Mouse (Mus musculus) cerebellum, adult 18-20 months (tissue): ENCODE data around the gene Ube2f.

Source experiments
- DNase-seq, 2 experiments: peaks; one replicate each; pipeline ENCODE4 v3.0.0; 2021

Gene Ube2f

DNA sequence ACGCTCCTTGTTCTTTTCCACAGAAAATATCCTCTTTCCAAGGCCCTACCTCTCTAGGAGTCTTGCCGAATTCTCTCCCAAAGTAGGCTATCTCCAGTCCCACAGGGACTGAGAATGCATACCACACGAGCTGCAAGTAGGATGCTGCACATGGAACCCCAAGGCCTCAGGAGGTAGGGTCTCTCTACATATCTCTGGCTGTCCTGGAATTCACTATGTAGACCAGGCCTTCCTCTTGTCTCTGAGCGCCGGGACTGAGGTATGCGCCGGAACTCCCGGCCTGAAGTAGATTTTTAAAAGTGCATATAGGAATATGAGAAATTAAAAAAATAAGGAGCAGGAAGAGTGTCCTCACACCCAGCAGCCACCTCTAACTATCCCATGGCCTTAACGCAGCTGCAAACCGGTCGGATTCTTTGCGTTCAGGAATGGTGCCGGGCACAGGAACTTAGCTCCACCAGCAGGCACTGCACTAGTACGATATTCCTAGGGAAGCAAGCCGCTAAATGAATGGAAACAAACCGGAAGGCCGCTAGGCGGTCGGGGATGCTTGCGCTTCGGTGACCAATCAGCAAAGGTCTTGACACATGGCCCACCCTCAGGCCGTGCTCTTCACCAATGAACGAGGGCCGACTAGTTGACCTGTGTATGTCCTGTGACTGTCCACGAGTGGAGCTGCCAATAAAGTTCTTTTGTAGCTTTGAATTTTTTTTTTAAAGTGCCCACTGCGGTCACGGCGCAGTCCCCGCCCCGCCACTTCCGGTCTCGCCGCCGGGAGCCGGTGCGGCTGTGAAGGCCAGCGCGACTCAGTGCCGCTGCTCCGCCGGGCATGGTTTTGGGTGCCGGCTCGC, at the start of gene Ube2f:
Gene Ube2f (plus strand): TSS at position 741 of the 851 bp plus-strand sequence.
- peak; percentile 92 to 97 for DNase-seq

DNA sequence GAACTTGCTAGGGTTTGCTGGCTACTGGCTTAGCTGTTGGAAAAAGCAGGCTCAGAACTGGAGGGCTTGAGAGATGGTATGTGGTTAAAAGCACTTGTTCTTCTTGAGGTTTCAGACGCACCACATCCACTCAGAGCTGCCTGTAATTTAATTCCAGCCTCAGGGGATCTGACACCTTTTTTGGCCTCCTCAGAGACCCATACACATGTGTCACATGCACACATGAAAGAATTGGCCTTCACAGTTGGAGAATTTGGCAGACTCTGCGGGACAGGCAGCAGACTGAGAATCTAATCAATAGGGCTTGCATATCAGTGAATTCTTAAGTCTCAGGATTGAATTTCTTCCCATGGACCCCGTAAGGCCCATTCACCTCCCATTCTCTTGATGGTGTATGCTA, 49.0 kb upstream of the Ube2f start:
- DNase-seq = no peak

DNA sequence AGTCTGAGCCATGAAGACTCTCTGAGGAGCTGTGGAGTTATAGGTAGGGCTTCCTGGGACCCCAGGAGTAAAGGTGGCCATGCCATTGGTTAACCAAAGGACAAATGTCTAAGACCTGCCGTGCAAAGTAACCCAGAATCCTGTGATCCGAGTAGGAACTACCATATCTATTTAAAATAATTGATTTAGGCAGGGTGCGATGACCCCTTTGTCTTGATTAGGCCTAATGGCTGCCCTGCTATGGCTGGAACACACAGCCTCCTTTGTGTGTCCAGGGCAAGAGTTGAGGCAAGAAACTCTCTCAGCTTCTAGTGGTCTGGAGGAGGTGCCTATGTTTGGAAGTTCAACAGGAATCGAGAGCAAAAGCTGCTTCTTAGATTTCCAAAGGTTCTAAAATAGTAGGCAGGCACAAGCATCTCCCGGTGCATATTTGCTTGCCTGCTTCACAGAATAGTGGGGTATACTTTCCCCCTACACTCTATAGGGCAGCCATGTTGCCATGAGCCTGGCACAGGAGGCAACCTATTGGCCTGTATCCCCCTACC, 45.8 kb upstream of the Ube2f start:
- no peak for DNase-seq

DNA sequence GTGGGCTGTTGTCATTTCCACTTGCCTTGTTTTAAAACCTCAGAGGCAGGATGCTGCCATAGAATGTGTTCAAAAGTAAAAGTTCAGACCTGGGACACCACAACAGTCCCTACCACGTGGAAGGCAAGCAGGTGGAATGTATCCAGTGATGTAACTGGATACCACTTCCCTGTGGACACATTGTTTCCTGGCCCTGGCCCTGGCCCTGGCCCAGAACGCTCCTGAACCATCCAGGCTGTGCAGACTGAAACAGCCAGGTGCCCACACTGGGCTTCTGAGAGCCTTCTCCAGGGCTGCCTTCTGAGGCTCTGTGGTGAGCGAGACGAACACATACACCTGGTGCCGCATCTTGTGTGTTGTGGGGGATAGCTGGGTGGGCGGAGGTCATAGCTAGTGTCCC, 44.5 kb upstream of the Ube2f start:
- DNase-seq = no peak

DNA sequence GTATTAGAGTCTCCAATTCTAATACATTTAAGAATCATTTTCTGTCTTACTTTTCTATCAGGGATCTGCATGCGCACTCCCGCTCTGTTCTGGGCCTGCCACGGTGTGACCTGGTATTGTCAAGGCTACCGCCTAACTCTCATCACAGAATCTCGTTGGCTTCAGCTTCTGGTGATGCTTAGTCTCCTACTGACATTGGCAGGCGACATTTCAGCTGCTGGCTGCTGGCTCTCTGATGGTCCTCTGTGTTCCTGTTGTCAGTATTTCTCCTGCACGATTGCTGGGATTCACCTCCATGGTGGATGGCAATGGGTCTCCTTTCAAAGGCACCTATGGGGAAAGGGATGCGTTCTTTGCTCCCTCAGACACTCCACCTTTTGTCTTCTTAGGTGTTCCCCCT, 43.8 kb upstream of the Ube2f start:
- no peak for DNase-seq

DNA sequence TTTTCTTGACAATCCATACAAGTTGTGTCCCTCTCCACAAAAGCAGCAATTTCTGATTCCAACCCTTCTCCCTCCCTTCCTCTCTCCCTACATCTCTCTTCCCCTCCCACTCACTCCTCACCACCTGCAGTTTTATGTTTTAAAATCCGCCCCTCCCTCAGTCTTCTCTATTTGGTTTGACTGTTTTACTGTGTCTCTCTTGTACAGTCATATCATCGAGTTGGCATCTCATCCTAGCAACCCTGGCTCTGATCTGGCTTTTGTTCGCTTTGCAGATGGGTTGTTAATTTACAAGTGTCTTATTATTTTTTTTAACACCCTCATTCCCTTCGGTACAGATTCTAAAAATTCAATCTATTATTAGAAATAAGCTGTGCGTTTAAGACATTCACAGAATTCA, 43.2 kb upstream of the Ube2f start:
- DNase-seq = no peak

GRCm38 (mm10) chr1:91207334-91208074, 42.6 kb upstream of the Ube2f start:
- DNase-seq = no peak

GRCm38 (mm10) chr1:91209343-91209742, 40.8 kb upstream of the Ube2f start:
- peak; percentile 14 to 21 for DNase-seq

DNA sequence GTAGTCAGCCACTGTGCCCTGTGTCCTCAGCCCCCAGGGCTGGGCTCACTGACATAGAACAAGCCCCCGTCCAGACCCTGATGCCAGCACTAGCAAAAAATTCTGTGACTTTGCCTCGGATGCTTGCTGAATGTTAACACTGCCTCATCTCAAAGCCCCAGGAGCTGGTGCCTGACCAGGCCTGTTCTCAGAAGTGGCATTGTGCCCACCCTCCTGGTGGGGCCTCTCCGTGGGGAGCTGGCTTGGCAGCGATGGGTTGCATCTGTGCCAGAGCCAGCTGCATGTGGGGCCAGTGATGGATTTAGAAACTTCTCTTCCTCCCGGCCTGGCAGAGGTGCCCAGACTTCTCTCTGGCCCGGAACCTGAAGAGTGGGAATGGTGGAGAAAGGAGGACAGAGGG, 40.3 kb upstream of the Ube2f start:
- DNase-seq = peak; percentile 37 to 56

DNA sequence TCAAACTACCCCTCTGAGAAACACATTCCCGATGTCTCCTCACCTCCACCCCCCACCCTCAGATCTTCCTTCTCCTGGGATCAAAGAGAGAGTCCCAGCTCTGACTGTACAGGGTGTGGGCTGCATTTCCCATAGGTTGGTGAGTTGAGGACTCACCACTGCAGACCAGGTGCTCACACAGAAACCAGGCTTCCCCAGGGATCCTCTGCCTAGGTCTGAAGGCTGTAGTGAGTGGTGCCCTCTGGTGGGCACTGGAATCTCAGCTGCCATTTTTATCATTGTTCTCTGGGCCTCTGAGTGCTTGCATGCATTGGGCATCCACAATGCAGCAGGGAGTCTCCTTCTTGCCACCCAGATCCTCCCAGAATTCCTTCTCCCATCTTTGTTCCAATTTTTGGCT, 39.0 kb upstream of the Ube2f start:
- peak; percentile 23 to 35 for DNase-seq

GRCm38 (mm10) chr1:91211591-91212008, 38.5 kb upstream of the Ube2f start:
- DNase-seq = no peak

GRCm38 (mm10) chr1:91215264-91215663, 34.8 kb upstream of the Ube2f start:
- DNase-seq = no peak

GRCm38 (mm10) chr1:91215981-91216380, 34.1 kb upstream of the Ube2f start:
- peak in 1 of 2 experiments; percentile 8 for DNase-seq

GRCm38 (mm10) chr1:91216504-91217267, 33.4 kb upstream of the Ube2f start:
- no peak for DNase-seq

- no peak for DNase-seq
These were observed 30.3 kb upstream of the Ube2f start for GRCm38 (mm10) chr1:91219641-91220321.

GRCm38 (mm10) chr1:91220322-91220672, 29.8 kb upstream of the Ube2f start:
- DNase-seq = no peak

- DNase-seq = no peak
These were observed 23.5 kb upstream of the Ube2f start for GRCm38 (mm10) chr1:91226562-91226961.

DNA sequence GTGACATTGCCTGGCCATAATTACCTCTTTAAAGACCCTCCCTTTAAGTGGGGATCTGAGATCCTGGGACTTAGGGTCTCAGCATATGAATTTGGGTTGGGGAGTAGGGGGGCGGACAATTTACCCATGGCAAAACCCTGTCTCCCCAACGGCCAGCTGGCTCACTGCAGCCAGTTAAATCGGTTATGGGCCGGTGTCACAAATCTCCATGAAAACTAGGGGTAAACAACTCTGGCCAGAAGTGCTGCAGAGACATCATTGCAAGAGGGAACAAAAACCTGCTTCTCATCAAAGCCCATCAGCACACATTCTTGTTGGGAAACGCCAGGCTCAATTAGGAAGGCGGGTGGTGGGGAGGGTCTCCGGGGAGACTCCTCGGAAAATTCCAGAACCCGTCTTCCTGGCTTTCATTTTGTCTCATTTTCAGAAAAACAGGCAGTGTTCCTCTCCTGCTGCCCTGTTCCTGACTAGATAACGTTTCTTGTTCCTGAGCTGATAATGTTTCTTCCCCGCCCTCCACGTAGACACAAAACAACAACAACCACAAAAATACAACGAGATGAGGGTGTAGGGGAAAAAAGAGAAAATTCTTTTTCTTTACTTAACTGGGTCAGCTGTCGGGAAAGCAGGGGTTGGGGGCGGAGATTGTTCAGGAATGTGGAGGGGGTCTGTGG, 22.6 kb upstream of the Ube2f start:
- DNase-seq = no peak

DNA sequence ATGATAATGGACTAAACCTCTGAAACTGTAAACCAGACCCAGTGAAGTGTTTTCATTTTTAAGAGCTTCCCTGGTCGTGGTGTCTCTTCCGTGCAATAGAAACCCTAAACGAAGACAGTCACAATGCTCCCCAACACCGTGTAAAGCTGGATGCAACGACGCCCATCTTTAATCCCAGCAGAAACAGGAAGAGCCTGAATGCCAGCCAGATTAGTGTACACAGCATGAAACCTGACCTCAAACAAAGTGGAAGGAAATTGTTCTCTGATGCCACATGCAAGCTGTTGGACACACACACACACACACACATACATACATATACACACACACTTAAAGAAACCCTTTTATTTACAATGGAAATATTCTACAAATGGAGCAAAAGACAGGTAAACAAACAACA, 19.0 kb upstream of the Ube2f start:
- DNase-seq = no peak

DNA sequence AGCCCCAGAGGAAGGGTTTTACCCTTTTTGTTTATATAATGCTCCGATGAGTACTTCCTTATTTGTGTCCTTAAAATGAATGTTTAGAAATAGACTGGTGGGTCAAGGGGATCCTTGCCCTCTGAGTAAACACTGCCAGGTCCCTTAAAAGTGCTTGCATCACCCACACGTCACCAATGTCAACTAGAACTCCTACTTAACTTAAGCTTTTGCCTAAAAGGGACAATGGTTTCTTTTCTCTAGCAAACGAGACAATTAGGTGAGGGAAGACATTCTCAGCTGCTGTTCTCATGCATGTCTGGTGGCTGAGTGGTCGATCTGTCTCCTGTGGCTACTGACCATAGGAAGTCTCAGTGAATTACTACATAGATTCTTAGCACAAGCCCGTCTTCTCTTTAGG, 18.2 kb upstream of the Ube2f start:
- no peak for DNase-seq

- no peak for DNase-seq
These were observed 14.7 kb upstream of the Ube2f start for GRCm38 (mm10) chr1:91235395-91235794.

- DNase-seq = no peak
These were observed 12.4 kb upstream of the Ube2f start for GRCm38 (mm10) chr1:91237676-91238075.
